Mouse (Mus musculus): ENCODE data around the gene Psmb6. TPM values are rescaled to one million over a fixed set of nuclear protein-coding genes. Genes with fewer than 3 reads are reported as not detected.
"Not testable (repeated sequence)": the region's sequence is repeated elsewhere in the genome, so short reads cannot be mapped to it uniquely, and the experiment has no call there.

The Psmb6 gene
- total RNA-seq, 2 experiments from 2014 or later, result 276 to 295 TPM

GRCm38 (mm10) chr11:70523306-70523989, 1.7 kb upstream of the Psmb6 start:
- not testable (repeated sequence) for DNase-seq

GRCm38 (mm10) chr11:70524782-70525181, 385 bp upstream of the Psmb6 start:
- no peak for DNase-seq

- DNase-seq, result no peak
These were observed 559 bp downstream of the Psmb6 start for GRCm38 (mm10) chr11:70525726-70526125.

GRCm38 (mm10) chr11:70526211-70526610, 1.0 kb downstream of the Psmb6 start:
- no peak for DNase-seq

GRCm38 (mm10) chr11:70528610-70529009, 3.4 kb downstream of the Psmb6 start:
- DNase-seq, result no peak

GRCm38 (mm10) chr11:70531065-70531464, 5.9 kb downstream of the Psmb6 start:
- not testable (repeated sequence) for DNase-seq

- no peak for DNase-seq
These were observed 7.7 kb downstream of the Psmb6 start, which contains the start of gene Gm40193 for GRCm38 (mm10) chr11:70532839-70533238. Gm40193 (minus strand) TSS chr11:70532939.

GRCm38 (mm10) chr11:70539423-70539822, 14.3 kb downstream of the Psmb6 start:
- no peak for DNase-seq

GRCm38 (mm10) chr11:70539877-70540587, 14.9 kb downstream of the Psmb6 start, which contains the start of gene Pld2:
Pld2 (plus strand) TSS chr11:70540064.
- peak; percentile 94 for DNase-seq

- no peak for DNase-seq
These were observed 15.8 kb downstream of the Psmb6 start for GRCm38 (mm10) chr11:70540928-70541327.

GRCm38 (mm10) chr11:70541415-70541814, 16.2 kb downstream of the Psmb6 start:
- no peak for DNase-seq

GRCm38 (mm10) chr11:70544496-70544895, 19.3 kb downstream of the Psmb6 start:
- no peak for DNase-seq

- DNase-seq, result no peak
These were observed 26.4 kb downstream of the Psmb6 start for GRCm38 (mm10) chr11:70551526-70551925.

- no peak for DNase-seq
These were observed 28.8 kb downstream of the Psmb6 start for GRCm38 (mm10) chr11:70553940-70554339.

GRCm38 (mm10) chr11:70557545-70557944, 32.4 kb downstream of the Psmb6 start:
- no peak for DNase-seq

- no peak for DNase-seq
These were observed 36.7 kb downstream of the Psmb6 start for GRCm38 (mm10) chr11:70561937-70562286.

- DNase-seq, result peak; percentile 93
These were observed 37.3 kb downstream of the Psmb6 start, which contains the start of gene Mink1 for GRCm38 (mm10) chr11:70562287-70562994. Mink1 (plus strand) TSS chr11:70562881.

- no peak for DNase-seq
These were observed 37.9 kb downstream of the Psmb6 start for GRCm38 (mm10) chr11:70562995-70563469.

- peak; percentile 37 for DNase-seq
These were observed 38.5 kb downstream of the Psmb6 start for GRCm38 (mm10) chr11:70563470-70564275.

GRCm38 (mm10) chr11:70564276-70564873, 39.2 kb downstream of the Psmb6 start:
- DNase-seq, result no peak

GRCm38 (mm10) chr11:70566586-70566985, 41.4 kb downstream of the Psmb6 start:
- no peak for DNase-seq
